Mouse (Mus musculus) heart, postnatal 25 days (tissue): ENCODE results near the gene Mrps18b. TPM values are rescaled to one million over a fixed set of nuclear protein-coding genes. Genes with fewer than 3 reads are reported as not detected.

ENCODE experiments used
- DNase-seq: peaks from one replicate; pipeline ENCODE4 v3.0.0; 2022; ENCODE audit warnings: low spot score
- intact Hi-C: fragments of 180-260 bp; cut with DNase I; formaldehyde crosslinking; loops from one replicate; pipeline ENCODE4 v1.15.1; 2025
- total RNA-seq, 2 experiments: library from RNA; stranded (reverse); gene quantifications; 2 replicates each; pipeline ENCODE4 v1.2.3; 2021

The Mrps18b gene
- total RNA-seq, 2 experiments from 2014 or later = 51.7 to 55.3 TPM

DNA sequence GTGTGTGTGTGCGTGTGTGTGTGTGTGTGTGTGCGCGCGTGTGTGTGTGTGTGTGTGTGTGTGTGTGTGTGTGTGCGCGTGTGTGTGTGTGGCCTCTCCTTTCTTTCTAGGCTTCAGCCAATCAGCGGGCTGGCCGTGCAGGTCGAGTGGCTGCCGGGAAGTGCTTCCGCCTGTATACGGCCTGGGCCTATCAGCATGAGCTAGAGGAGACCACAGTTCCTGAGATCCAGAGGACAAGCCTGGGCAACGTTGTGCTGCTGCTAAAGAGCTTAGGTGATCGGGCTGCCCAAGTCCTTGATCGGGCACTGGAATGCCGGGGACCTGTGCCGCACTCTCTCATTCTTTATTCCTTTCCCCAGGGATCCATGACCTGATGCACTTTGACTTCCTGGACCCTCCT, 28.5 kb downstream of the Mrps18b start:
- no peak for DNase-seq
- intact Hi-C loops = no loop called here

DNA sequence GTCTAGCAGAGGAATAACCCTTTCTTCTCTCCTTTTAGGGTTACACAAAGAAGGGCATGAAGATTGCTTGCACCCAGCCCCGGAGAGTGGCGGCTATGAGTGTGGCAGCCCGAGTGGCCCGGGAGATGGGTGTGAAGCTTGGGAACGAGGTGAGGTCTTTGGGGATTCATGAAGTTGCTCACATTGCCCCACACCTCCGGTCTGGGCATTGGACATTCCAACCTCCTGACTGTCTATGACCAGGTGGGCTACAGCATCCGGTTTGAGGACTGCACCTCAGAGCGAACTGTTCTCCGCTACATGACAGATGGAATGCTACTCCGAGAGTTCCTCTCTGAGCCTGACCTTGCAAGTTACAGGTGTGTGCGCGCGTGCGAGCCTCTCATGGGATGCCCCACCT, 32.4 kb downstream of the Mrps18b start:
- intact Hi-C loops = no loop called here
- no peak for DNase-seq

DNA sequence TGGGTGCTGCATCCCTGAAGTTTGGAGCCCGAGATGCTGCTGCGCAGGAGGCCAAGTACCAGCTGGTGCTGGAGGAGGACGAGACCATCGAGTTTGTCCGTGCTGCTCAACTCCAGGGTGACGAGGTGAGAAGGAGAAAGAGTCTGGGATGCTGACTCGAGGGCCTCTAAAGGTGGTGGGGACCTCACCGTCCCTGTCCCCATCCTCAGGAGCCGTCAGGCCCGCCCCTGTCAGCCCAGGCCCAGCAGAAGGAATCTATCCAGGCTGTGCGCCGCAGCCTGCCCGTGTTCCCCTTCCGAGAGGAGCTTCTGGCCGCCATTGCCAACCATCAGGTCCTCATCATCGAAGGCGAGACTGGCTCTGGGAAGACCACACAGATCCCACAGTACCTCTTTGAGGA, 33.3 kb downstream of the Mrps18b start:
- intact Hi-C loops = no loop called here
- DNase-seq = no peak

DNA sequence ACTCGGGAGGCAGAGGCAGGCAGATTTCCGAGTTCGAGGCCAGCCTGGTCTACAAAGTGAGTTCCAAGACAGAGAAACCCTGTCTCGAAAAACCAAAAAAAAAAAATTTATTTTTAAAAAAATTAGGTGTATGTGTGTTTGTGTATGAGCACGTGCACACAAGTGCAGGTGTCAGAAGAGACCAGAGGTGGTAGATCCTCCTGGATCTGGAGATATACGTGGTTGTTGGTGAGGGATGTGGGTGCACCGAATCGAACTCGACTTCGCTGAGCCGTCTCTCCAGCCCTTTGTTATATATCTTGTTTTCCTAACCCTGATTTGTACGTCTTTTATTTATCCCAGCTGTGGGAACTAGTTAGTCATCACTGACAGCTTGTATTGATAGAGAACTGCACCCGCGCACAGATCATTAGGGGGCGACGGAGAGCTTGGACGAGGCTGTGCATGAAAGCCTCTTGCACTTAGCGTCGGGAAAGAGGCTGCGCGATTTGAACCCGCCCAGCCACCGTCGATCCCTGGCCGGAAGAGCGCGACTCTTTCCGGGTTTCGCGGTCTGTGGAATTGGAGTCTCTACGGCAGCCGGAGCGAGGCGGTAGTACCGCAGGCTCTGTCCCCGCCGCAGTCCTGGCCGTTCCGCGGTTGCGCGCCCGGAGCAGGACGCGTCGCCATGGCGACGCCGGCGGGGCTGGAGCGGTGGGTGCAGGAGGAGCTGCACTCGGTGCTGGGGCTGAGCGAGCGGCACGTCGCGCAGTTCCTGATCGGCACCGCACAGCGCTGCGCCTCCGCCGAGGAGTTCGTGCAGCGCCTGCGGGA, 36.7 kb downstream of the Mrps18b start, which contains the start of gene Dhx16:
Dhx16 (plus strand) TSS at position 575 of the 813 bp plus-strand sequence.
- intact Hi-C loops = loop anchor here (1.0 kb wide), 1 partner anchor 29 kb away; no protein-coding TSS in a partner anchor
- DNase-seq = peak; percentile 87

DNA sequence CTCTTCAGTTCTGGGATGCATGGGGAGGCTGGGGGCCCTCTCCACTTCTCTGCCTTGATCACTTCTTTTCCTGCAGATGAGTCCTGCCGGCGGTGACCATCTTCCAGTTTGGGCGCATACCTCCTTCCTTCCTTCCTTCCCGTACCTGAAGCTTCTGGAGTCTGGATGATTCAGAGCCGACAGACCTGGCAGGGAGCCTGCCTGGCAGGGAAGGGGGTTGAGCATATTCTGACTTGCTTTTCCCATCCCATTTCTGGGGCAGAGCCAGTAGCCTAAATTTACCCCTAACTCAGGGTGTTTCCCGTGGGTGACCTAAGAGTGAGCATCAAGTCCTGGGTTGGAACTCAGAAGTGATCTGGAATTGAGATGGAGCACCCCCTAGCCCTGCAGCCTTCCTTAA, 41.5 kb downstream of the Mrps18b start:
- no peak for DNase-seq
- intact Hi-C loops = loop anchor here (1.0 kb wide), 1 partner anchor 135 kb away; no protein-coding TSS in a partner anchor

DNA sequence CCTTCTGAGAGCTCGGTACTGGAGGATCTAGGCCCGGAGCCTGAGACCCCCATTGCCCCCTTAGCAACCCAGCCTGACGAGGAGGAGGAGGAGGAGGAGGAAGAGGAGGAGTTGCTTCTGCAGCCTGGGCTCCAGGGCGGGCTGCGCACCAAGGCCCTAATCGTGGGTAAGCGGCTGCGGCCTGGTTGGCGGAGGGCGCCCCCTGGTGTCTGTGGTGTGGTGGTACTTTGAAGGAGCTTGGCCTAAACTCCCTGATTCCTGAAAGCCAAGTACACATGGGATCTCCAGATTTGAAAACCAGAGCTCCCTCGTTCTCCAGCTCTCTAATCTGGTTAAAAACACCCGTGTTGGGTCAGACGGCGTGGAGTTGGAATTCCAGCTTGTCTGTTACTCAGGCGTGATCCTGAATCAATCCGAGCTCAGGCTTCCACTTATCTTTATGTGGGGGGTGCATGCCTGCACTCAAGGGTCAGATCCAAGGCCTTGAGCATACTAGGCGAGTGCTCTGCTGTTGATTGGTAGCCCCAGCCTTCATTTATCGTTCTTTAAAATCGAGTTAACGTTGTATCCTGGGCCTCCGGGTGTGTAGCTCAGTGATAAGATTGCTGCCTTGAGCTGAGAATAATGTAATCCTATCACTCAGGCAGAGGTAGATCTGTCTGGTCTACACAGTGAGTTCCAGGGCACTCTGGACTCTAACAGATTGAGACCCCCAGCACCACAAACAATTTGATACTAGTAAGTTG, 42.2 kb downstream of the Mrps18b start:
- intact Hi-C loops = no loop called here
- DNase-seq = peak; percentile 74

DNA sequence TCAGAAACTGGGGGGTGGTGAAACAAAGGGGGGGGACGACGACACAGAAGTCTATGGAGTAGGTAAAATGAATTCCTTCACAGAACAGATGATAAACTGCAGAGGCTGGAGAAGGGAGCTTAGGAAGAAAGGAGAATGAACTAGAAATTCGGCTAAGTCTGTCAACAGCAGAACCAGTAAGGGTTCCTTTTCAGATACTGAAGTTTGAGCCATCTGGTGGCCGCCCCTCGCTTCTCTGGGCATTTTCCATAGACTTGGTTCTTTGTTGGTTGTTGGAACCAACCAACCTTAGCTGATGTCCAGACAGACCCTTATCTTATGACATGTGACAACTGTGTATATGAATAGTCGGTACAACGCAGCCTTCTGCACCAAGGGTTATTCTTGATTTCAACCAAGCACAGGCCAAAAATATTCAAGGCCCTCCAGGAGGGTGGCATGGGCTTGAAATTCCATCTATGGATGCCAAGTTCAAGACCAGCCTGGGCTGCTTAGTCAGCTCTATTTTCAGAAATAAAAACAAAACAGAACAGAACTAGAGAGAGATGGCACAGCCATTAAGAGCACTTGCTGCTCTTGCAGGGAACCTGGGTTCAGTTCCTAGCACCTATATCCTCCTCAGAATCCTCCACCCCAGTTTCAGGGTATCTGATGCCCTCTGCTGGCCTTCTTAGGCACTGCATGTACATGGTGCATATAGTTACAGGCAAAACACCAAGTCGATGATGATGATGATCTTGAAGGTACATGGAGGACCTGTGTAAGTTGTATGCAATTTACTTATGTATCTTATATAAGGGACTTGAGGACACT, 45.1 kb downstream of the Mrps18b start:
- intact Hi-C loops = no loop called here
- no peak for DNase-seq

DNA sequence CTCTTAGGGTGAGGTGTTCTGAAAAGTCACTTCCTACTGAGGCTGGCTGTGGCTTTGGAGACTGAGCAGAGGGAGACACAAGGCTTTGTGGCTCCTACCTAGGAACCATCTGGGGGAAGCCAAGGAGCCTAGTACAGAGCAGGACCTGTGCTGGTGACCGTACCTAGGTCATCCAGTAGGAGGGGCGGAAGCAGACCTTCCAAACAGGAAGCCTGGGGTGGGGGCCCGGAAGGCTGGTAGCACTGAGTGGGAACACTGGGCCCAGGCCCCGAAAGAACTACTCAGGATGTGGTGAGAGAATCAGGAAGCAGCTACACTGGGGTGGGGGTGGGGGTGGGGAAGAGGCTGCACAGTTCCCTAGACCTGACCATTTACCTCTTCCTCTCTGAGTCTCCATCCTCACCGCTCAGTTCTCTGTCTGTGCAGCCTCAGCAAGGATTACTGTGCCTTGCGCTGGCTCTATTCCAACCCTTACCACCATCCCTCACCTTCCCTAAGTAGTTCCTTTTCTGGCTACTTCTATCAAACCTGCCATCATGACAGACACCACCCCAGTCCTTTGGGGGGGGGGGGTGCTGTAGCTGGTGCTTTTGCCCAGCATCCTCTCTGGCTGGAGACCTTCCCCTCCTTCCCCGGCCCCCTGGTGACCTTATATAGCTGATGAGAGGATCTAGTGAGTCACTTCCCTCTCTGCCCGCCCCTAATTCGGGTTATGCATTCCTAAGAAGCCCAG, 45.9 kb downstream of the Mrps18b start:
- intact Hi-C loops = no loop called here

DNA sequence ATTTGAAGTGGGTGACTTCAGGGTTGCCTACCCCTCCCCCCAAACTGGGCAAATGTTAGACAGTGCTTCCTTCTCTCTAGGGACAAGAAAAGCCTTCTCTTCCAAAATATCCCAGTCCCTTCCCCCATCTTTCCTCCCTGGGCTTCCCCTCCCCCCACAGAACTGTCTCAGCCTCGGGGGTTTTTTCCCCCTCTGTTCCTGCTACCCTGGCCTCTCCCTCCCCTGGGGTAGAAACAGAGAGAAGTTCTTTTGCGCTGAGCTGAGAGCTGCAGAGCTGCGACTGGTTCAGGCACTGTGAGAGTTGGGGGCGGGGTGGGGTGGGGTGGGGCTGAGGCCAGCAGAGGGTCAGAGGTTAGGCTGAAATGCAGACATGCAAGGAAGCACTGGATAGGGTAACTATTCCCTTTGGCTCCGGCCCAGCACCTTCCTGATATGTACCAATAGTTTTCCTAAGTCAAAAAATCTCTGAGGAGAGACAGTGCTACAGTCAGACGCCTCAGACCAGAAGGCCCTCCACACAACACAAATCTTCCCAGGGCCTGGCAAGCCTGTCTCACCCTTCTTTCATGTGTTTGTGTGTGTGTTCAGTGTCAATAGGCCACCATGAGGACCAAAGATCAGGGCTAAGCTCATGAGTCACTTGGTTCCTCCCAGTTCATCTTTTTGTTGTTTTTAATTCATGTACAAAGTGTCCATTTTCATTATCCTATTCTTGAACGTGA, 46.7 kb downstream of the Mrps18b start:
- intact Hi-C loops = no loop called here
- peak; percentile 32 for DNase-seq

More for the DNA sequence above, 45.9 kb downstream of the Mrps18b start:
- DNase-seq = peak; percentile 77

DNA sequence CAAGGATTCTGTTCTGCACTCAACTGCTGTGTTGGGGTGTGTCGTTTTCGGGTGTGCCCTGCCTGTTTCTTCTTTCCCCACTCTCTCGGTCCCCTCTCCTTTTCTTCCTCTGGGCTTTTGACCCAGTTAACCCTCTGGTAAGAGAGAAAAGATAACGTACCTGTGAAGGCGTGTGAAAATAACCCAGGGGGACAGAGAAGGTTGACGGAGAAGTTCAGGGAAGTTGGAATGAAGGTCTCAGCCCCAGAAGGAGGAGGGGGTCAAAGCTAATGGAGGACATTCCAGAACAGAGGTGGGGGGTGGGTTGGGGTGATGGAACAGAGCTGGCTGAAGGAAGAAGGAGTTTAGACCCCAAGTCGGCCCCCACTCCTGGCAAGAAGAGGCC, 47.2 kb downstream of the Mrps18b start:
- intact Hi-C loops = no loop called here
- no peak for DNase-seq

DNA sequence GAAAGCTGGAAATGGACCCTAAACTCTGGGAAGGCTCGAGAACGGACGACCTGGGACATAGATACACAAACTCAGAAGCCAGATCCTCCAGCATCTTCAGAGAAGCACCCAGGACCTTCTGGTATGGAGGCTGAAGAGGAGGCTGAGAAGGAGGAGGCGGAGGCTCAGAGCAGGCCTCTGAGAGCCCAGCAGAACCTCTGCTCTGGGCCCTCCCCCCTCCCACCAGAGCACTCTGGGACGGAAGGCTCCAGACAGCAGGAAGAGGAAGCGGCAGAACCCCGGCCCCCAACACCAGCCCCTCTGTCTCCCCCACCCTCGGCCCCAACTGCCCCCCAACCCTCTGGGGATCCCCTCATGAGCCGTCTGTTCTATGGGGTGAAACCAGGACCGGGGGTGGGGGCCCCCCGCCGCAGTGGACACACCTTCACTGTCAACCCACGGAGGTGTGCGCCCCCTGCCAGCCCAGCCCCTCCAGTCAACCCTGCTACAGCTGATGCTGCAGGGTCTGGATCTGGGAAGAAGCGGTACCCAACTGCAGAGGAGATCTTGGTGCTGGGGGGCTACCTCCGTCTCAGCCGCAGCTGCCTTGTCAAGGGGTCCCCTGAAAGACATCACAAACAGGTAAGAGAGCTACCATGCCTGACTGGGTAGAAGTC, 47.9 kb downstream of the Mrps18b start:
- intact Hi-C loops = no loop called here
- DNase-seq = no peak

DNA sequence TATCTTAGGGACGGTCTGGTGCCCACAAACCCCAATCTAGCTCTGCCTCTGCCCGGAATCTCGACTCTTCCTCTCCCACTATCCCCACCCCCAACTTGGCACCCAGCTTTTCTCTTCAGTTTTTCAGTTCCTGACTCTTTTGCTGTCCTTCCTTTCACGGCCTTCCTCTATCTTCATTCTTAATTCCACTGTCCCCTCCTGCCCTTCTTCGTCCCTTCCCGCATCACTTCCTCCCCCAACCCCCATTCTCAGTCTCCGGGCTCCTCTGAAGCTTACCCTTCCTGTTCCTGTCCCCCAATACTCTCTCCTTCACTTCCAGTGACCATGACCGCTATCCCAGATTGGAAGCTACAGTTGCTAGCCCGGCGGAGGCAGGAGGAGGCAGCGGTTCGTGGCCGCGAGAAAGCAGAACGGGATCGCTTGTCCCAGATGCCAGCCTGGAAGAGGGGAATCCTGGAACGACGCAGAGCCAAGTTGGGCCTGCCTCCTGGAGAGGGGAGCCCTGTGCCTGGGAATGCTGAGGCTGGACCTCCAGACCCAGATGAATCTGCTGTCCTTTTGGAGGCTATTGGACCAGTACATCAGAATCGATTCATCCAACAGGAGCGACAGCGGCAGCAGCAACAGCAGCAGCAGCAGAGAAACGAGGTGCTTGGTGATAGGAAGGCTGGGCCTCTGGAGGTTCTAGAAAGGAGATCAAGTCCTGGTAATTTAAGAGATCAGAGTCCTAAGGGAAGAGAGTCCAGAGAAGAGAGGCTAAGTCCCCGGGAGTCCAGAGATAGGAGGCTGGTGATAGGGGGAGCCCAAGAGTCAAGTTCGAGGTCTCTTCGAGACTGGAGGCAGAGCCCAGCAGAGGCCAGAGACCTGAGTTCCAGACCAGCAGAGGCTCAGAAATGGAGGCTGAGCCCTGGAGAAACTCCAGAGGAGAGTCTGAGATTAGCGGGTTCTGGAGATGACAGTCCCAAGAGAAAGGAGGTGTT, 49.0 kb downstream of the Mrps18b start:
- DNase-seq = no peak
- intact Hi-C loops = no loop called here

DNA sequence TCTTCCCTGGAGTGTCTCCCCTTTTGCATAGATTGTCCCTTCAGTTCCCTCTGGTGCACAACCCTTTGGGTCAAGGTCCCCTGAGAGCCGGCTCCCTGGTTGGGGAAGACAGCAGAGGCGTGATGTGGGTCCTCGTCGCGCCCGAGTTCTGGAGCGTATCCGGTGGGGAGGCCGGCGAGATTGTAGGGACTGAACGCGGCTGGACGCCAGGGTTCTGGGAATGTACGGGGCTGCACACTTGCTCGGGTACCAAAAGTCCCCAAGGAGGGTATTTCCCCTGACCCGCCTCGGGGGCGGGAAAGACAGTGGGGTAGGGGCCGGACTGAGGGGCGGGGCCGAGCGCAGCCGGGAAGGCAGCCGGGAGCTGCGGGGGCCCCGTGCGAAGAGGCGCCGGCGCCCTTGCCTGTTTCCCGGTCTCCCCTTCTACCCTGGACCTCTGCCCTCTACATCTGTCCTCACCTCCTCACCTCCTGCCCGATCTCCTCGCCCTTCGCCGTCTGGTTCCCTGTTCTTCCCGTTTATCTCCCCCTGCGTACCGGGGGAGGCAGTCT, 49.8 kb downstream of the Mrps18b start:
- intact Hi-C loops = no loop called here
- DNase-seq = peak; percentile 81

DNA sequence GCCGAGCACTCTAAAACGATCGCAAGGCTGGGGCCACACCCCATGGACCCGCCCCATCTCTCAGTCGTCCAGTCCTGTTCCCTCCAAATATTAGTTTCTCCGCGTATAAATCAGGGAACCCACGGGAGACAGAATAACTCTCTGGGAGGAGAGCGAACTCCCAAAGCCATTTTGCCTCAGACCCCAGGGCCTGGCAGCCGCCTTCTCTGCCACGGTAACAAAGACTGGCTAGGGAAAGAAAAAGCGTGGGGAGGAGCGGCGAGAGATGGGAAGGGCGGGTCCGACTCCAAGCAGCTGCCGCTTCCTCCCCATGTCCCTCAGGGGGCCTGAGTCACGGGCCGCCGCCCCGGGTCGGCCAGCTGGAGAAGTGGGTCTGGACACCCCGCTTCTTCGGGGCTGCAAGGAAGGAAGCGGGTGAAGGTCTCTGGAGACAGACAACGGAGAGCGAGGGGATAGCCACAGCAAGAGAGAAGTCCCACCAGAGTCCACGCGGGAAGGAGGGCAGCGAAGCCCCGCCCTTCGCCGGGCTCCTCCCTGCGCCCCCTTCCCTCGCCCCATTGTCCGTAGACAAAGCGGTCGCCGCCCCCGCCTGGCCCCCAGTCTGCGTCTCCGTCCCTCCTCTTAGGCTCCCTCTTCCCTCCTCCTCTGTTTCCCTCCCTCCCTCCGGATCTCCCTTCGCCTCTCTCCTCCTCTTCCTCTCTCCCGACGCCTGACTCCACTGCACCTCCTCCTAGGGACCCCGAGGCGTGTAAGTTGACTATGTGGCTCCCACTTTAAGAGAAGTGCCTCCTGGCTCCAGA, 50.5 kb downstream of the Mrps18b start, which contains the start of gene Ppp1r18:
Ppp1r18 (plus strand) TSS at position 113 of the 800 bp plus-strand sequence.
- peak; percentile 82 for DNase-seq
- intact Hi-C loops = no loop called here

DNA sequence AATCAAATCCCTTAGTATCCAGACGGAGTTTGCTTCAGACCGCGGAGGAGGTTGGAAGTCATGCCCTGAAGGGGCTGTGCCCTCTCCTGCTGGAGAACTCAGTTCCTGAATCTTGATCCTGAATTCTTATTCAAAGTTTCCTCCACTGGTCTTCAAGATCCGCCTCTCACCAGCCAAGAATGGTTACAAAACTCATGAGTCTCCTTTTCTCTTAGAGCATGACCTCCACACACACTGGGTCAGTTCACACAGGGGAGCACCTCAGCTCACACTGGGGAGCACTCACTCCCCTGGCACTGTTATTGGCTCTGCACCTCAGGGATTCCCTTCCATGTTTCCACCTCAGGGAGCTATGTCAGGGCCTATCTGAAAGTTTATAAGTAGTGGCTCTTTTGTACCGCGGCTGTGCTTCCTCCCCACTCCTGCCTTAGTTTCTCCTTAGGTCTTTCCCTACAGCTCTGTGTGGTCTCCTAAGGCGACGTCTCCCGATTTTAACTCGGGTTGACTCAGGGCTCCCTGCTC, 51.3 kb downstream of the Mrps18b start:
- DNase-seq = no peak
- intact Hi-C loops = no loop called here
